Mouse (Mus musculus) kidney, adult 11 months (tissue): ENCODE measurements around the gene Dtnb.
A peak's percentile ranks its signal among the peaks of the same experiment; 100 is the strongest.
"Not testable (repeated sequence)": the region's sequence is repeated elsewhere in the genome, so short reads cannot be mapped to it uniquely, and the experiment has no call there.

ENCODE experiments used
- DNase-seq: peaks from one replicate; pipeline ENCODE4 v3.0.0; 2022

The Dtnb gene

GRCm38 (mm10) chr12:3571787-3572580, at the start of gene Dtnb:
Dtnb (plus strand) TSS chr12:3572381.
- peak; percentile 86 for DNase-seq

DNA sequence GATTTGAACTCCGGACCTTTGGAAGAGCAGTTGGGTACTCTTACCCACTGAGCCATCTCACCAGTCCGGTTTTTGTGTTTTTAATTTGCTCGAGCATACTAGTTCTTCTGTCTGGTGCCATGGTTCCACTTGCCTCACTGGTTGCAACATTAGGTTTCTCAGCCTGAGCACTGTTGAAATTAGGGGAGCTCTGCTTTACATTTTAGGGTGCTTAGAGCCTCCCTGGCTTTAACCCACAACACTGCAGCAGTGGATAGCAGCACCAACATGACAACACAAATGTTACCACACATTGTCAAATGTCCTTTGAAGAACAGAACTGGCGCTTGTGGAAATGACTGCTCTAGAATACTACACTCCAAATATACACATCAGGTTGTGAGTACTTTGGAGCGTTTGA, 46.6 kb upstream of the Dtnb start:
- no peak for DNase-seq

DNA sequence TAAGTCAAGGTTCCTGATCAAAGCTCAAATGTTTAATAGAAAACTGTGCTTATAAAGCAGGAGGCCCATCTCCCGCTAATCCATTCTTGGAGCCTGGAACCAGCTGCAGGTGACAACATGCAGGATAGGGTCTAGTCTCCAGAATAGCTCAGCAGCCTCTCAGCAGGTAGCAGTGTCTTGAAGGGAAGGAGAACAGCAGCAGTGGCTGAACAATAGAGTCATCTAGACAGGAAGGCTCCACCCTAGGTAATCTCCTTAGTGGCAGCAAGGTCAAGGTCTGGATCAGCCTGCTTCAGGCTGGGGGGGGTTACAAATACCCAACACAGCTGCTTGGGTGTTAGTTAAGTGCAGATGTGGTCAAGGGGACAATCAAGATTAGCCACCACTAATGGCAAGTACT, 36.7 kb upstream of the Dtnb start:
- DNase-seq = not testable (repeated sequence)

DNA sequence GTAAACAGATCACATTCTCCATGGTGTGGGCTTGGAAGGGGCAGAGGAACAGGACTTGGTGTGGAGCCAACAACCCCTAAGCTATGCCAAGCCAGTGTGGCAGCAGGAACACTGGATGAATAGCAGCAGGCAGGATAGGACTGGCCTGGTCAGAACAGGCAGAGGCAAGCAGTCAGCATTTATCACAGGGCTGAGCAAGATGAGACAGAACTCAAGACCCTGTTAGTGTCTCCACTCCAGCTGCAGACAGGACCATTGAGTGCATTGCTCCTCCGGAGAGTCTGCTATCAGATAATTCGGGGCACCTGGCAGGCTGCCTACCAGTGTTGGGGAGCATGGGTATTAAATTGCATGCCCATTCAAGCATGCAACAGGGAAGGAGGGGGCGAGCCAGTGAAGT, 34.6 kb upstream of the Dtnb start:
- peak; percentile 27 for DNase-seq

- no peak for DNase-seq
Observed at GRCm38 (mm10) chr12:3538036-3538435, 34.1 kb upstream of the Dtnb start.

DNA sequence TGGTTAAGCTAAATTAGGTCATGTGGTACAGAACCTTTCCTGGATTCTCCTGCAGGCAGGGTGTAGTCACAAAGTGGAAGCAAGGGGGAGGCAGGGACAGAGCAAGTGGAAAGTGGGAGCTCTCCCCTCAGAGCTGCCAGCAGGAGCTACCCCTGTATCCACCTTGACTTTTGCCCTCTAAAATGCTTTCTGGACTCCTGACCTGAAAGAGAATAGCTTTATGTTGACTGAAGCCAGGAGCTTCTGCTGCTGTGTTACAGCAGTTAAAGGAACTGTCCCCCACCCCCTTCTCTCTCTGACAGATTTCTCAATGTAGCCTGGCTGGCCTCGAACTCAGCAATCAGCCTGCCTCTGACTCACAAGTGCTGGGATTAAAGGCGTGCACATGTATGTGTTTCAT, 32.6 kb upstream of the Dtnb start:
- DNase-seq = no peak

DNA sequence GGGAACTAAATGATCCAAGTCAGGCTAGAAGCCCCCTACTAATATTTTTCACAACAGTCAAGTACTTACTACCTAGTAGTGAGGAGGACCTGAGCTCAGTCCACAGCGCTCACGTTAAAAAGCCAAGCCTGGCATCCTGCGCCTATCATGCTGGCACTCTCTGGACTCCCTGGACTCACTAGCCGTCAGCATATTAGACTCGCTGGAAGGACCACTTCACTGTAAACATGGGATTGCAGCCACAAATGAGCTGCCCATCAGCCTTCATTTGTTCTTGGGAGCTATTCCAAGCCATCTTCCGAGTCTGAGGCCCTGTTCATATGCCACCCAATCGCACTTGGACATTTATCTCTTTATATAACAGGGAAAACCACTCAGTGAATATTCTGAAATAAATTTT, 31.3 kb upstream of the Dtnb start:
- no peak for DNase-seq

- DNase-seq = no peak
Observed at GRCm38 (mm10) chr12:3545451-3545850, 26.7 kb upstream of the Dtnb start.

GRCm38 (mm10) chr12:3546121-3546658, 26.0 kb upstream of the Dtnb start:
- no peak for DNase-seq

- no peak for DNase-seq
Observed at GRCm38 (mm10) chr12:3546781-3547180, 25.4 kb upstream of the Dtnb start.

GRCm38 (mm10) chr12:3547506-3547905, 24.7 kb upstream of the Dtnb start:
- no peak for DNase-seq

- no peak for DNase-seq
Observed at GRCm38 (mm10) chr12:3547911-3548310, 24.3 kb upstream of the Dtnb start.

- DNase-seq = no peak
Observed at GRCm38 (mm10) chr12:3548582-3549211, 23.5 kb upstream of the Dtnb start.

DNA sequence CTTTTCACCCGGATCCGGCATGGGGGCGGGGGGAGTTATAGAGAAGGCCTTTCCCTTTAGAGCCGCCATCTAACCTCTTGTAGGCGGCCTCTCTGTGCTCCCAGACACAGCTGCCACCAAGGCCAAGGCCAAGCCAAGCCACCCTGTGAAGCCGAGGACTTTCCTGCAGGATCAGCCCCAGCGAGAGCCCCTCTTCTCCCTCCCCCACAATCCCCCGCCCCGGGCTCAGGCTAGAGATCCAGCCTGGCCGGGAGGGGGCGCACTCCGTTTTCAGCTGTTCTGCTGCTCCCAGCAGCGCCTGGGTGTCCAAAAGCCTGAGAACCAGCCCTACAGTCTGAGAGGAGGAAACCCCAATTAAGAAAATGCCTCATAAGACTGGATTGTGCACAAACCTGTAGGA, 21.9 kb upstream of the Dtnb start:
- no peak for DNase-seq

DNA sequence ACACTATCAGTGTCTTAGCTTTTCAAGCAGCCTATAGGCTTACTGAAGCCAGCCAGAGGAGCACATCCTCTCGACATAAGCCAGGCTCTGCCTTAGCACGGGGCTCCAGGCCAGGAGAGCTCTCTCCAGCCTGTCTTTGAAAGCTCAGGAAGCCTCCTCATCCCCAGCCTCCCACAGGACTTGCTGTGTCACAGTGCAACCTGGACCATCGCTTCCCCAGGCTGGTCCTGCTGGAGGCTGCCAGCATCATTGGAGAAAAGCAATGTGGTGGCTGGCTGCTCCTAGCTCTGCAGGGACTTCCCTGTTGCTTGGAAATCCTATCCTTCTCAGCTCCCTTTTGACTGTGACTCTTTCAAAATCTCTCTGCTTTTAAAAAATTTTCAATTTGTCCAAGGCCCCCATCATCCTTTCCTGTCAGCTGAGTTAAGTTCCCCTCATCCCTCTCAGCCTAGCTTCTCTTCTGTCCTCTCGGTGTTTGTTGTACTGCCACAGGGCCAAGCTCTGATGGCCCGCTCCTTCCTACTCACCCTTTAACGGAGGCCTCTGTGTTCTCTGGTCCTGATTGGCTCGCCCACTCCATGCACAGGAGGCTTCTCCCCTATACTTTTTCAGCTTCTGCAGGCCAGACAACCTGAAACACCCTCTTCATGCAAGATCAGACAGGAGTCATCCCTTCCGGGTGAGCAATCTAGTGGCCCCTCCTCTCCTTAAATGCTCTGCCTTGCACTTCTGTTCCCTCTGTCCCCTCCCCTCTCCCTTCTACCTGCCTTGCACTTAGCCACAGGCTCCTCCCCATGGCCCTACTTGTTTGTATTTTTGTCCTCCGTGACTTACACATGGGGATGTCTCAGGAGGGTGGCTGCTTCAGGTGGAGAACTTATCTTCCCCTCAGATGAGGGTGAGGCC, 14.5 kb upstream of the Dtnb start:
- no peak for DNase-seq

GRCm38 (mm10) chr12:3560596-3560995, 11.6 kb upstream of the Dtnb start:
- peak; percentile 56 for DNase-seq

DNA sequence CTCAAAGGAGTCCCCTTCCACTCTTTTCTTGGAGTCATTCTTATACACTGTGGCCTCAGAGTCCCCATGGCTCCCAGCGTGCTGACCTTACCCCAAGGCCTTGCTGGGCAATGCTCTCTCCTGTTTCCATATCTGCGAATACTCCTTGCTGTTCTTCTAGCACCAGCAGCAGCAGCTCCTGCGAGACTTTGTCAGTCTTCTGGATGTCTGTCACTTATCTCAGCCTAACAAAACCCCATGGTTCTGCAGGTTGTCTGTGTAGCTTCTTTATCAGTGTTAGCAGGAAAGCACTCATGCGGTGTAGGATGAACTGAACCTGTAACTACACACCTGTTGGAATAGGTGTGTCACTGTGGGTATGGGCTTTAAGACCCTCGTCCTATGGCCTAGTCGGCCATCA, 11.1 kb upstream of the Dtnb start:
- no peak for DNase-seq

DNA sequence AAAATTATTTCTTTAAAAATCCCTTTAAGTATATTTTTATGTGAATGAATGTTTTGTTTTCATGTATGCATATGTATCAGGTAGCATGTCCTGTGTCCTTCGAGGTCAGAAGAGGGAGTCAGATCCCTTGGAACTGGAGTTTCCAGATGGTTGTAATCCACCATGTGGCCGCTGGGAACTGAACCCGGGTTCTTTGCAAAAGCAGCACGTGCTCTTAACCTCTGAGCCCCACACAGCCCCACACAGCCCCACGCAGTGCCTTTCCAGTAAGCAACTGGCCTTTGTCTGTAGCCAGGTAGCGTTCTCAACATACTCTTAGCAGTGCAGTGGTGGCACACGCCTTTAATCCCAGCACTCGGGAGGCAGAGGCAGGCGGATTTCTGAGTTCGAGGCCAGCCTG, 9.4 kb upstream of the Dtnb start:
- DNase-seq = no peak

- peak; percentile 32 for DNase-seq
Observed at GRCm38 (mm10) chr12:3563659-3564058, 8.5 kb upstream of the Dtnb start.

GRCm38 (mm10) chr12:3568461-3568991, 3.7 kb upstream of the Dtnb start:
- DNase-seq = no peak

DNA sequence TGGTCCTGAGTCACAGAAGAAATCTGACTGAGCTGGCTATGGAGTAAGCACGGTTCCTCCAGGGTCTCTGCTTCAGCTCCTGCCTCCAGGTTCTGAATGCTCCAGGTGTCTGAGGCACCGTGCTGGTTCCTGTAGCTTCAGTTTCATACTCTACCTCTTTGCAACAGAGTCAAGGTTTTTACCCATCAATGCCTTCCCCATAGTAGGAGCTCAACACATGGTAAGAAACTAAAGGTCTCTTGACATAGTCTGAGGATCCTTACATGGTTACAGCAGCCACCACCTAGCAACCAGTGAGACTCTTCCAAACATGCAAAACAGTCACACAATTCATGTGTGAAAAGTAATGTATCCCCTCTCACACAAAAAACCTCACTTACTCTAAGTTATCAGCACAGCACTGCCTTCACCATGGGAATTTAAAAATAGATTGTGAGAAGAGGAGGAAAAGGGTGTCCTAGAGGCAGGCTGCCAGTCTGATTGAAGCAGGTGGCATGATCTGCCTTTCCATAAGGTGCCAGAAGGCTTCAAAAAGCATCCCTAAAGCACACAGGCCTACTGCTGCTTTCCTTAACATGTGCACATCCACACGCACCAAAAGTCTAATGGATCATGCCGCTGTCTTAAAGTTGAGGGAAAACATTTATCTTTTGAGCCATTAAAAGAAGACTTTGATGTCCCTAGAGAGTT, 1.3 kb upstream of the Dtnb start:
- no peak for DNase-seq
